Mouse (Mus musculus) testis, adult 2 months (tissue): ENCODE data around the gene Rnf115. TPM values are rescaled to one million over a fixed set of nuclear protein-coding genes. Genes with fewer than 3 reads are reported as not detected.
"Not testable (repeated sequence)": the region's sequence is repeated elsewhere in the genome, so short reads cannot be mapped to it uniquely, and the experiment has no call there.

Experiments
- H3K27ac ChIP-seq: fragments of 200-500 bp; 2 replicates; pipeline ENCODE4 v1.5.1; 2012; ENCODE audit warnings: low read depth, low read length; ENCODE audit not compliant: control insufficient read depth, insufficient read depth
- H3K27me3 ChIP-seq: fragments of 200-500 bp; 2 replicates; pipeline ENCODE4 v1.6.1; 2012; ENCODE audit warnings: mild to moderate bottlenecking, low read length, moderate library complexity; ENCODE audit not compliant: control insufficient read depth, insufficient read depth
- H3K36me3 ChIP-seq: fragments of 200-500 bp; 2 replicates; pipeline ENCODE4 v1.6.1; 2012; ENCODE audit warnings: mild to moderate bottlenecking, low read length; ENCODE audit not compliant: control insufficient read depth, insufficient read depth
- H3K4me1 ChIP-seq: fragments of 200-500 bp; 2 replicates; pipeline ENCODE4 v1.6.1; 2012; ENCODE audit warnings: low read length; ENCODE audit not compliant: control insufficient read depth, insufficient read depth
- H3K4me3 ChIP-seq: fragments of 200-500 bp; 2 replicates; pipeline ENCODE4 v1.5.1; 2012; ENCODE audit warnings: low read depth, mild to moderate bottlenecking, low read length, moderate library complexity, mixed read lengths; ENCODE audit not compliant: control insufficient read depth
- CTCF ChIP-seq: fragments of 200-500 bp; IDR thresholded peaks from 2 replicates; pipeline ENCODE4 v1.5.1; 2012; ENCODE audit warnings: low read depth, mild to moderate bottlenecking, inconsistent platforms, low read length, moderate library complexity; ENCODE audit not compliant: control insufficient read depth, insufficient read depth, insufficient replicate concordance
- POLR2A ChIP-seq: fragments of 200-500 bp; IDR thresholded peaks from 2 replicates; pipeline ENCODE4 v1.6.1; 2012; ENCODE audit warnings: low read depth, mild to moderate bottlenecking, inconsistent platforms, low read length, moderate library complexity; ENCODE audit not compliant: control insufficient read depth
- polyA plus RNA-seq: library from polyadenylated mRNA; depleted of rRNA; stranded (reverse); fragments of >200 nt; gene quantifications from 2 replicates; pipeline ENCODE4 v1.2.3, GENCODE M21; 2012; rRNA removed

The Rnf115 gene
- 8.4 and 9.4 TPM in 2 replicates for polyA plus RNA-seq

DNA sequence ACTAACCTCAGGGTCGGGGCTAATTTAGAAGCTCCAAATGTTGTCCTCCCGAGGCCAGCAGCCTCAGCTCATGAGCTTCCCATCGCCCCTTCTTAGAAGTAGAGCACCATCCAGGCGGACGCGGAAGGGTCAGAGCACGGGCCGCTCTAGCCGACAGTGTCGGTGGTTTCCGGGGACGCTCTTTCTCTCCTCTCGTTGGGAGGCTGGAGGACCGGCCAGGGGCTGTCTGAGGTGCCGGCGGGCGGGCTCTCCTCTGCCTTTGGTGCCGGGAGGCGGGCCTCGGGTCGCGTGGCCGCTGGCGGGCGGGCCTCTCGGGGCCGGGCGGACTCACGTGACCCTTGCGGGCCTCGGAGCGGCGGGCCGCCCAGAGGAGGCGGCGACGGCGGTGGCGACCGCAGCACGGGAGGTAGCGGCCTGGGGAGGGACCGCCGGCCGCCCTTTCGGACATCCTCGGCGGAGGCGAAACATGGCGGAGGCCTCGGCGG lies at the start of gene Rnf115, which contains the start of gene Polr3c:
Rnf115 (plus strand) TSS at position 322 of the 485 bp plus-strand sequence.
Polr3c (minus strand) TSS at position 286 of the 485 bp plus-strand sequence.
- Histone ChIP-seq H3K4me3 (peak within 1 kb of the TSS; percentile 92), H3K27me3 (no peaks in the 10 kb centered on the region), H3K27ac (peak within 1 kb of the TSS; percentile 87), H3K4me1 (peaks cover 5% of the 10 kb centered on the region), H3K36me3 (no peaks in the 10 kb centered on the region; the same call in 1 of the 2 replicates)
- peak; percentile 83 for TF ChIP-seq POLR2A
- no peak for TF ChIP-seq CTCF

DNA sequence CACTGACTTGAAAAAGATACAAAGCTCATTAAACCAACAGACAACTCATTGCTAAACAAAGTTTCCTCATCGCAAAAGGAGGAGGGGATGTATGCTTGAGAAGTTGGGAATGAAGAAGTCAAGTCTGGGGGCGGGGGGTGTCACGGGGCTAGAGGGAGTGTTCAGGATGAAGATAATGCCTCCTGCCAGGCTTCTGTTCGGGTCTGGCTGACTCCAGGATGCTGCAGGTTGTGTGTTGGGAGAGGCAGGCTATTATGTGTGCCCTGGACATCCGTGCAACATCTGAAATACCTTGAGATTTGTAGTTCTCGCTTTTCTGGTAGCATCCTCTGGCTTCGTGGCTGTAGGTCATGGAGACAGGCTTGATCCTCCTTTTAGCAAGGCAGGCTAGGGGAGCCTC lies 49.0 kb upstream of the Rnf115 start:
- Histone ChIP-seq H3K4me1 (peaks cover 5% of the 10 kb centered on the region; the same call in 1 of the 2 replicates), H3K27me3 (no peaks in the 10 kb centered on the region), H3K27ac (no peak overlapping the region), H3K36me3 (no peaks in the 10 kb centered on the region), H3K4me3 (no peak overlapping the region)
- TF ChIP-seq CTCF (no peak), POLR2A (no peak)

DNA sequence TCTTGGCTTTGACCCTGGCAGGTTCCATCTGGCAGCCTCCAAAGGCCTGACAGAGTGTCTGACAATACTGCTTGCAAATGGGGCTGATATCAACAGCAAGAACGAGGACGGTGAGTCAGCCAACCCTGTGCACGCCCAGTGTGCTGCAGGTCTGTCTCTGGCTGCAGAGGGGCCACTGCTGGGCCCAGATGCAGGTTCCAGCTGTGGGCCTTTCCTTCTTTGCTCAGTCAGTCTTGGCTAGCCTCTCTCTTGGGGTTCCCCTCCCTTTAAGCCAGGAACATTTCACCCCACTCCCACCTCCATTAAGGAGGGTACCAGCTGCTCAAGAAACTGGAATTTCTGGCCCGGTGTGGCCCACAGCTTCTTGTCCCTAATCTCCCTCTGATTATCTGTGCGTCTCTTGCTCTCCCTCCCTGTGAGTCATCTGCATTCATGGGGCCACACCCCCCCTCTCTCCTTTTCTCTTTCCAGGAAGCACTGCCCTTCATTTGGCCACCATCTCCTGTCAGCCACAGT lies 48.2 kb upstream of the Rnf115 start:
- H3K27me3 ChIP-seq: no peaks in the 10 kb centered on the region
- no peaks in the 10 kb centered on the region for H3K36me3 ChIP-seq
- no peak overlapping the region for H3K4me3 ChIP-seq
- H3K27ac ChIP-seq: no peak overlapping the region
- peaks cover 9% of the 10 kb centered on the region; the same call in 1 of the 2 replicates for H3K4me1 ChIP-seq
- TF ChIP-seq CTCF (no peak), POLR2A (no peak)

DNA sequence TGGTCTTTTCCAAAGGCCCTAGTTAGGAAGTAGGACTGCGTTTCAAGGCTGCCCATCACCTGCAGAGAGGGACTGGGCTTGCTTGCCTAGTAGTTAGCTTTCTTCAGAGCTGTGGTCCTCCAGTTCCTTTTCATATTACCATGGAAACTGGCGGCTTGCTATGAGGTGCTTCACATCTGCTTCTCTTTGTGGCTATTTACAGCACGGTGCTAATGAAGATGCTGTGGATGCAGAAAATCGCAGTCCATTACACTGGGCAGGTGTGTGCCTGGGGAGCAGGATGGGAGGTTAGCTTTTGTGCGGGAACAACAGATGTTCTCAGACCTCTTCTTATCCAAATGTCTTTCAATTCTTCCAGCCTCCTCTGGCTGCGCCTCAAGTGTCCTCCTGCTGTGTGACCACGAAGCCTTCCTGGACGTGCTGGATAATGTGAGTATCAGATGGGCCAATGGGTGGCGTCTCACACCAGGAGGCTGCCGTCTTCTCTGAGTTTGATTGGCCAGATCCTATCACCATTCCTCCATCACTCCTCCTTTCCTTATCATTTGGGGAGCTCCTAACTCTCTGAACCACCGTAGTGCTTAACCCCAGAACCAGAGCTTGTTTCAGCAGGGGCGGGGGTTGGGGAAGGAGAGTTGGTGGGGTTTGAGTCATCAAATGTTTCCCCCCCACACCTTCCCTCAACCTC lies 47.1 kb upstream of the Rnf115 start:
- no peak for TF ChIP-seq POLR2A
- no peak for TF ChIP-seq CTCF
- H3K36me3 ChIP-seq: no peaks in the 10 kb centered on the region
- no peak overlapping the region for H3K27ac ChIP-seq
- H3K4me1 ChIP-seq: peaks cover 13% of the 10 kb centered on the region; the same call in 1 of the 2 replicates
- H3K4me3 ChIP-seq: no peak overlapping the region
- H3K27me3 ChIP-seq: no peaks in the 10 kb centered on the region

DNA sequence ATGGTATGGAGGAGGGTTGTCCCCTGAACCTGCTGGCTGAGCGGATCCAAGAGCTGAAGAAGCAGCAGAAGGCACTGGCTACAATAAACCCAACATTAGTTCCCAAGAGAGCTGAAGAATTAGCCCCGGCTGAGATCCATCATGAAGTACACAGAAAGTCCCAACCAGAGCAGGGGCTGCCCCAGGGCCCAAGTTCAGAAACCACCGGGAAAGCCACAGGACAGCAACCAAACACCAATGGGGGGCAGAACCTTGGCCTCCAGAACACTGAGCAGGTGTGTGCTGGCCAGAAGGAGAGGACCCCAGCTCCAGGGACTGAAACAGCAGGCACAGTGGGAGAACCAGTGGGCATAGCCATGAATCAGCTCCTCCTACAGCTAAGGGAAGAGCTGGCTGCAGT lies 44.0 kb upstream of the Rnf115 start:
- H3K27me3 ChIP-seq: no peaks in the 10 kb centered on the region
- H3K4me1 ChIP-seq: peaks cover 13% of the 10 kb centered on the region; the same call in 1 of the 2 replicates
- H3K27ac ChIP-seq: no peak overlapping the region
- TF ChIP-seq POLR2A (no peak), CTCF (no peak)
- H3K36me3 ChIP-seq: no peaks in the 10 kb centered on the region
- H3K4me3 ChIP-seq: no peak overlapping the region

DNA sequence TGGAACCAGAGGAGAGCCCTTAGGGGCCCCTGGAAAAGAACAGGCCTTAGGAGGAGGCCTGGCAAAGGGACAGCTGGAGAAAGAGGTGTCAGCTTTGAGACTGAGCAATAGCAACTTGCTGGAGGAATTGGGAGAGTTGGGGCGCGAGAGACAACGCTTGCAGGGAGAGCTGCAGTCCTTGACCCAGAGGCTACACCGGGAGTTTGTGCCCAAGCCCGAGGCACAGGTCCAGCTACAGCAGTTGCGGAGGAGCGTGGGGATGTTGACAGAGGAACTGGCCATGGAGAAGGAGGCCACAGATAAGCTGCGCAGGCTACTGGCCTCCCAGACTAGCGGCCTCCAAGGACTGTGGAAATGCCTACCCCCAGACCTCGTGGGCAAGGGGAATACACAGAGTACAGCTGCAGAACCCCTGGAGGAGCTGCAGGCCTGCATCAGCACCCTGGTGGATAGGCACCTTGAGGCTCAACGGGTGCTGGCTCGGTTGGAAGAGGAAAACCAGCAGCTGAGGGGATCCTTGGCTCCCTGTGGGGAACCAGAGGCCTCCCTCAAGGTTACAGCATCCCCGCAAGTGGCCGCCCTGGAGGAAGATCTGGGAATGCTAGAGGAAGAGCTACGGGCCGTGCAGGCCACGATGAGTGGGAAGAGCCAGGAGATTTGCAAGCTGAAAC lies 43.2 kb upstream of the Rnf115 start:
- no peak overlapping the region for H3K27ac ChIP-seq
- H3K27me3 ChIP-seq: no peaks in the 10 kb centered on the region
- no peaks in the 10 kb centered on the region for H3K36me3 ChIP-seq
- H3K4me3 ChIP-seq: peak overlapping the region; percentile 36; the same call in 1 of the 2 replicates
- TF ChIP-seq POLR2A: 0 out of 2 replicates have a peak, but pooled peaks have one; percentile 32
- TF ChIP-seq CTCF: no peak
- peaks cover 12% of the 10 kb centered on the region for H3K4me1 ChIP-seq

DNA sequence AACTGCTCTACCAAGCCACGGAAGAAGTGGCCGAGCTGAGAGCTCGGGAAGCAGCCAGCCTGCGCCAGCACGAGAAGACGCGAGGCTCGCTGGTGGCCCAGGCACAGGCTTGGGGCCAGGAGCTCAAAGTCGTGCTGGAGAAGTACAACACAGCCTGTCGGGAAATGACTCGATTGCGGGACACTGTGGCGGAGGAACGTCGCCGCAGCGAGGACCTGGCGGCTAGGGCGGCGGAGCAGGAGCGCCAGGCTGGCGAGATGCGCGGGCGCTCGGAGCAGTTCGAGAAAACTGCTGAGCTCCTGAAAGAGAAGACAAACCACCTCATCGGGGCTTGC lies 42.7 kb upstream of the Rnf115 start:
- H3K4me3 ChIP-seq: peak overlapping the region; percentile 36
- H3K27ac ChIP-seq: no peak overlapping the region
- H3K36me3 ChIP-seq: no peaks in the 10 kb centered on the region
- peaks cover 11% of the 10 kb centered on the region for H3K4me1 ChIP-seq
- TF ChIP-seq CTCF (no peak), POLR2A (no peak)
- H3K27me3 ChIP-seq: no peaks in the 10 kb centered on the region

DNA sequence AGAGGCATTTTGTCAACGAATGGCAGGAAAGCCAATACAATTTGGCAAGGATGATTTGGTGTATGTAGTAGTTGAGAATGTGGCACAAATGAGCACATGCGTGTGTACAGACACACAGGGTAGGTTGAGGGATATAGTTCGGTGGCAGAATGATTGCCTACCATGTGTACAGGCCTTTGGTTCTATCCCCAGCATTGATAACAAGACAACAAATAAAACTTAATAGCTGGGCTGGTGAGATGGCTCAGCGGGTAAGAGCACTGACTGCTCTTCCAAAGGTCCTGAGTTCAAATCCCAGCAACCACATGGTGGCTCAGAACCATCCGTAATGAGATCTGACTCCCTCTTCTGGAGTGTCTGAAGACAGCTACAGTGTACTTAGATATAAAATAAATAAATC lies 41.4 kb upstream of the Rnf115 start:
- not testable (repeated sequence) for H3K4me3 ChIP-seq, H3K27me3 ChIP-seq, H3K36me3 ChIP-seq, H3K27ac ChIP-seq
- H3K4me1 ChIP-seq: peaks cover 11% of the 10 kb centered on the region
